ENCODE assay signal across 8 mouse cellular contexts in genomic region chr3:81036151-81036553, GRCm38 (mm10). TPM values are rescaled to one million over a fixed set of nuclear protein-coding genes. Genes with fewer than 3 reads are reported as not detected.
DNase-seq lines count a peak whose midpoint lies in the region; ATAC-seq and TF ChIP-seq lines count a peak whose summit lies in the region.

Gene Pdgfc (plus strand): TSS chr3:81036416.

- intact Hi-C loops in heart, postnatal 10 days (cut with DNase I) = loop anchor here (2.0 to 10.0 kb wide), 3 partner anchors 79 to 951 kb away; no protein-coding TSS in a partner anchor

- H3K9ac ChIP-seq in heart, embryonic 14.5 days (ENCODE audit: low read length) = peak within 1 kb of the TSS; percentile 88
- peak within 1 kb of the TSS; percentile 79 for H3K9ac ChIP-seq in forebrain, embryonic 11.5 days (ENCODE audit: low read length)
- H3K9ac ChIP-seq in liver, embryonic 15.5 days = no peak within 1 kb of the TSS

- ATAC-seq in heart, embryonic 14.5 days (ENCODE audit: insufficient number of reproducible peaks, insufficient read depth, low FRiP score, low read depth) = no peak; the same call in 1 of the 2 replicates
- ATAC-seq in forebrain, embryonic 11.5 days (replicated peaks; ENCODE audit: low FRiP score) = no peak; the same call in 1 of the 2 replicates
- no peak for ATAC-seq in liver, embryonic 15.5 days (ENCODE audit: insufficient read depth)

- H3K36me3 ChIP-seq in heart, embryonic 14.5 days (ENCODE audit: control insufficient read depth, insufficient read depth, low read length) = no peaks in the 10 kb centered on the region
- H3K36me3 ChIP-seq in E14TG2a.4 (ENCODE audit: insufficient read depth, low read length) = 0 out of 2 replicates have a peak, but pooled peaks cover 6% of the 10 kb centered on the region
- H3K36me3 ChIP-seq in forebrain, embryonic 11.5 days (ENCODE audit: control insufficient read depth, insufficient read depth, low read length) = no peaks in the 10 kb centered on the region
- no peaks in the 10 kb centered on the region for H3K36me3 ChIP-seq in liver, embryonic 15.5 days (replicated peaks)

- no peak for DNase-seq in heart, postnatal 10 days
- no peak for DNase-seq in forebrain, embryonic 11.5 days (ENCODE audit: low spot score)
- DNase-seq in thymus, postnatal 14 days = no peak
- DNase-seq in adrenal gland, adult 2 months = no peak
- DNase-seq in layer of hippocampus, adult 18-20 months (ENCODE audit: low spot score in 2 of 2) = no peak

- H3K4me3 ChIP-seq in heart, embryonic 14.5 days (ENCODE audit: control insufficient read depth in 1 of 2, insufficient read depth in 1 of 2, low read depth in 1 of 2, low read length in 2 of 2) = peak within 1 kb of the TSS; percentile 72 to 85
- peak within 1 kb of the TSS; percentile 91 for H3K4me3 ChIP-seq in E14TG2a.4 (replicated peaks; ENCODE audit: low read length)
- H3K4me3 ChIP-seq in forebrain, embryonic 11.5 days (ENCODE audit: low read depth, low read length) = peak within 1 kb of the TSS; percentile 65
- H3K4me3 ChIP-seq in liver, embryonic 15.5 days (replicated peaks) = peak within 1 kb of the TSS; percentile 54

- H3K4me1 ChIP-seq in heart, embryonic 14.5 days (ENCODE audit: control insufficient read depth in 2 of 2, insufficient read depth in 2 of 2, low read length in 2 of 2) = peaks cover 3 to 5% of the 10 kb centered on the region in 2 experiments; a peak in 2 of 4 replicates
- H3K4me1 ChIP-seq in E14TG2a.4 (replicated peaks; ENCODE audit: low read depth, low read length) = peaks cover 77% of the 10 kb centered on the region
- no peaks in the 10 kb centered on the region for H3K4me1 ChIP-seq in forebrain, embryonic 11.5 days (replicated peaks; ENCODE audit: control insufficient read depth, insufficient read depth, low read length)
- 0 out of 2 replicates have a peak, but pooled peaks cover 3% of the 10 kb centered on the region for H3K4me1 ChIP-seq in liver, embryonic 15.5 days (replicated peaks)

- H3K27ac ChIP-seq in heart, embryonic 14.5 days (replicated peaks in 1 of 2; ENCODE audit: control insufficient read depth in 1 of 2, insufficient read depth in 1 of 2, low read depth in 2 of 2, low read length in 2 of 2) = peak within 1 kb of the TSS; percentile 57 to 83
- peak within 1 kb of the TSS; percentile 39; the same call in 1 of the 2 replicates for H3K27ac ChIP-seq in forebrain, embryonic 11.5 days (ENCODE audit: low read depth, low read length)
- no peak within 1 kb of the TSS for H3K27ac ChIP-seq in liver, embryonic 15.5 days (replicated peaks)

- no peaks in the 10 kb centered on the region for H3K27me3 ChIP-seq in heart, embryonic 14.5 days (ENCODE audit: control insufficient read depth, insufficient read depth, low read length)
- no peaks in the 10 kb centered on the region for H3K27me3 ChIP-seq in E14TG2a.4 (ENCODE audit: insufficient read depth, low read length)
- H3K27me3 ChIP-seq in forebrain, embryonic 11.5 days (ENCODE audit: control insufficient read depth, insufficient read depth, low read length) = no peaks in the 10 kb centered on the region
- peaks cover 49% of the 10 kb centered on the region for H3K27me3 ChIP-seq in liver, embryonic 15.5 days

- no peaks in the 10 kb centered on the region for H3K9me3 ChIP-seq in heart, embryonic 14.5 days (ENCODE audit: control insufficient read depth, low read length)
- H3K9me3 ChIP-seq in E14TG2a.4 (ENCODE audit: low read length) = no peaks in the 10 kb centered on the region
- H3K9me3 ChIP-seq in forebrain, embryonic 11.5 days (ENCODE audit: control insufficient read depth, low read length) = no peaks in the 10 kb centered on the region
- H3K9me3 ChIP-seq in liver, embryonic 15.5 days (replicated peaks) = no peaks in the 10 kb centered on the region

- WGBS in heart, embryonic 14.5 days = 3% methylated on average over 16 of the region's 17 CpGs
- under 1% methylated on average over 14 of the region's 17 CpGs for WGBS in forebrain, embryonic 11.5 days
- 3% methylated on average over 17 of the region's 17 CpGs for WGBS in liver, embryonic 15.5 days (ENCODE audit: insufficient replicate concordance)

- H3K4me2 ChIP-seq in heart, embryonic 14.5 days (ENCODE audit: low read length) = peak within 1 kb of the TSS; percentile 93
- peak within 1 kb of the TSS; percentile 85 for H3K4me2 ChIP-seq in forebrain, embryonic 11.5 days (ENCODE audit: low read depth, low read length, severe bottlenecking)
- peak within 1 kb of the TSS; percentile 67 for H3K4me2 ChIP-seq in liver, embryonic 15.5 days

- no peak for TF ChIP-seq CTCF in E14TG2a.4 (conservative IDR thresholded peaks at IDR 0.05; ENCODE audit: low read length)

RNA-seq across cellular contexts. Expression of gene Pdgfc, which starts in this region (rescaled TPM):
- 2.9 and 4.1 TPM in 2 replicates for polyA plus RNA-seq in heart, embryonic 14.5 days (2014; fragmentation: Nextera tagmentation; extraction: Ambion mirVana)
- total RNA-seq in heart, postnatal 10 days (2021) = 1 to 10 TPM; 2.5 TPM
- polyA plus RNA-seq in forebrain, embryonic 11.5 days (2014; fragmentation: Nextera tagmentation; extraction: Ambion mirVana) = 11.2 and 12.6 TPM in 2 replicates
- polyA plus RNA-seq in liver, embryonic 15.5 days (2015; fragmentation: Nextera tagmentation; extraction: Ambion mirVana) = 0.51 and 0.64 TPM in 2 replicates
- 10 to 100 TPM in 1 of 2 experiments, 1 to 10 TPM in 1; 6.0 to 11.3 TPM for total RNA-seq in adrenal gland, adult 2 months (2021)
- polyA plus RNA-seq in adrenal gland, adult 2 months (2012; rRNA removed) = 4.1 and 4.9 TPM in 2 replicates
- total RNA-seq in layer of hippocampus, adult 18-20 months (2021) = 1 to 10 TPM; 5.0 to 5.6 TPM
